Mouse (Mus musculus) adrenal gland, adult (tissue): ENCODE data around the gene Itpr3.

ENCODE experiments used
- DNase-seq, 2 experiments: peaks; one replicate each; pipeline ENCODE4 v3.0.0; 2022 to 2023; ENCODE audit warnings: low spot score in 1 of 2; ENCODE audit not compliant: inconsistent age in 2 of 2

The Itpr3 gene

DNA sequence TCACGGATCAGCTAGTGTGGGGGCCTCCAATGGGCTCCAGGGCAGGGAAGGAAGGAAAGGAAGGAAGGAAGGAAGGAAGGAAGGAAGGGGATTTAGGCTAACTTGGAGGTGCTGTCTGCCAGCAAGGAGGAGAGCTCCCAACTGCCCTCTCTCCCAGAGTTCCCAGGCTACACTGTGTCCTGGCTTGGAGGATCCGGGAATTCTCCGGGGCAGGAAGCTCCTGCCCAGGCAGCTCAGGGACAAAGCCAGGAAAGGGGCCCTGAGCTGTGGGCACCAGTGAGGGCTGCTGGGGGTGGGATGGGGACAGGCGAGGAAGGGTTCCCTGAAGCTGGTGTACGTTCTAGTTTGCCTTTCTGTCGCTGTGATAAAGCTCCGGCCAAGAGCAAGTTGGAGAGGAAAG lies 20.6 kb upstream of the Itpr3 start:
- no peak for DNase-seq

- DNase-seq, result peak; percentile 83 to 86
Observed at GRCm38 (mm10) chr17:27038335-27039050, 18.6 kb upstream of the Itpr3 start.

DNA sequence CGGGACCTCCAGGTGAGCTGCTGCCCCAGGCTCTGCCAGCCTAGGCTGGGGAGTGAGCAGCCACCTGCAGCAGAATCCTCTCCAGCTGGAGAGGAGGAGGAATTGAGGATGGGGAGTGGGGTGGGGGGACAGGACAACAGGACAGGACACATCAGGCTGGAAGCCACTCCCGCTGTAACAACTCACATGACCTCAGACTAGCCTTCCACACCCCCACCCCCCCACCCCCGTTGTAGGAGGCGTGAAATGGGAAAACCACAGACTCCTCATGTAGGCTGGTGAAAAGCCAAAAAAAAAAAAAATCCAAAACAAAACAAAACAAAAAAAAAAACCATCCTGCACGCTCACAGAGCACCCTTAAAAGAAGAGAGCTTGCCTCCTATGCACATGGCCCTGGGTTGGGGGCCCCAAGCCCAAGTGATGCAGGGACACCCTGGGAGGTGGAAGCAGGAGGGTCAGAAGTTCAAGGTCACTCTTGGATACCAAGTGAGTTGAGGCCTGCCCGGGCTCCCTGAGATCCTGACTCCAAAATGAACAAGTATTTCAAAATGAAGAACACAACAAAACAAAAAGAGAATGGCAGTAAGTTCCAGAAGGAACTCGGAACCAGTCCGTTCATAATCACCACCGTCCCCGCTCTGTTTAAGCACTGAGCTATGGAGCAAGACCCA lies 17.5 kb upstream of the Itpr3 start:
- no peak for DNase-seq

DNA sequence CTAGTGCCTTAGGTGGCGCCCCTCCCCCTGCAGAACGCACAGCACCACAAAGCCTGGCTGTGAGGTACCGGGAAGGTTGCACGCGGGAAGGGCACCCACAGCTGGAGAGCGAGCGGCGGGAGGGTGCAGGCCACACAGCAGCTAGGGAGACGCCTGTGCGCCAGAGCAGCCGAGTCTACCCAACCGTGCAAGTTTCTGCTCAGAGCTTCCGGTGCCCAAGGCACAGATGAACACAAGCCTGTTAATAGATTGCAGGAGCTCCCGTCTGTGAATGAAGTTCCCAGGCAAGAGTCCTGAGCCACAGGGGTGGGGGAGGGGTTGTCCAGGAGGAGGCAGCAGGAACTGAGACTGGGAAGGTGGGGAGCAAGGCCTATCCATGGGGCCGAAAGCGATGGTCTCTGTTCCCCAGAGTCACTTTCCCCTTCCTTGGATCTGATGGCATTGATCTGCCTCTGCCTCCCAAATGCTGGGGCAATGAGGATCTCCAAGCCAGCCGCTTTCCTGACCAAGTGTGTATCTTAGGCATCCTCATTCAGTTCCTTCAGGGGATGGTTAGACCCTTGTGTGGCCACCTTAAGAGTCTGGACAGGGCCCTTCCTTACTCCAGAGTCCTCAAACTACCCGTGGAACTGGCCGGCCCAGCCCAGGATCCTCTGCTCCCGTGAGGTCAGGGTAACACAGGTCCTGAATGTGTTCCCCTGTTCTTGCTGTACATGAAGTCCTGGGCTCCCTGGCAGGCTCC lies 16.6 kb upstream of the Itpr3 start:
- DNase-seq, result no peak

GRCm38 (mm10) chr17:27041046-27041786 lies 15.9 kb upstream of the Itpr3 start:
- no peak for DNase-seq

GRCm38 (mm10) chr17:27041787-27042055 lies 15.4 kb upstream of the Itpr3 start:
- no peak for DNase-seq

GRCm38 (mm10) chr17:27042840-27043239 lies 14.3 kb upstream of the Itpr3 start:
- peak in 1 of 2 experiments; percentile 56 for DNase-seq

GRCm38 (mm10) chr17:27045164-27045563 lies 11.9 kb upstream of the Itpr3 start:
- no peak for DNase-seq

DNA sequence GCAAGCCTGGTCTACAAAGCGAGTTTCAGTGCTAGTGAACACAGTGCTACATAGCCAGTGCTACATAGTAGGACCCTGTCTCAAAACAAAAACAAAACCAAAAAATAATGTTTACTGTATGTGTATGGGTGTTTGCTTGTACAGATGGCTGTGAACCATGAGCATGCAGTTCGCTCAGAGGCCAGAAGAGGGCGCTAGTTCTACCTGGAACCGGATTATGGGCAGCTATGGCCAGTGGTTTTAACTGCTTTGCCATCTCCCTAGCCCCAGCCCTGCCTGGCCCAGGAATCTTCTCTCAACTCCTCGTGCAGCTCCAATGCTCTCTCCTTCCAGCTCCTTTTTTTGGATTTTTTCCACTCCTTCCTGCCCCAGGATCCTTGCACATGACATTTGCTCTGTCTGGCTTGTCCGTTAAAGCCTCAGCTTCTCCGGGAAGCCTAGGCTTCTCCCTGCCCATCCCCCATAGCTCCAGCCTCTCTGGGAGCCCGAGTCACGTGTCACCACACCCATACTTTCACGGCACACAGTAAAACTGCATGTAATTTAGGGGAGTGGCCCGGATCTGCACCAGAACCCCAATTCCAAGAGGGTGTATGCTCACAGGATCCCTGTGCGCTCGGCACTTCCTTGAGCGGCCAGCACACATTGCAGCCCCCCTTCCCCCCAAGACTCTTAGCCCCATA lies 9.2 kb upstream of the Itpr3 start:
- DNase-seq, result no peak

DNA sequence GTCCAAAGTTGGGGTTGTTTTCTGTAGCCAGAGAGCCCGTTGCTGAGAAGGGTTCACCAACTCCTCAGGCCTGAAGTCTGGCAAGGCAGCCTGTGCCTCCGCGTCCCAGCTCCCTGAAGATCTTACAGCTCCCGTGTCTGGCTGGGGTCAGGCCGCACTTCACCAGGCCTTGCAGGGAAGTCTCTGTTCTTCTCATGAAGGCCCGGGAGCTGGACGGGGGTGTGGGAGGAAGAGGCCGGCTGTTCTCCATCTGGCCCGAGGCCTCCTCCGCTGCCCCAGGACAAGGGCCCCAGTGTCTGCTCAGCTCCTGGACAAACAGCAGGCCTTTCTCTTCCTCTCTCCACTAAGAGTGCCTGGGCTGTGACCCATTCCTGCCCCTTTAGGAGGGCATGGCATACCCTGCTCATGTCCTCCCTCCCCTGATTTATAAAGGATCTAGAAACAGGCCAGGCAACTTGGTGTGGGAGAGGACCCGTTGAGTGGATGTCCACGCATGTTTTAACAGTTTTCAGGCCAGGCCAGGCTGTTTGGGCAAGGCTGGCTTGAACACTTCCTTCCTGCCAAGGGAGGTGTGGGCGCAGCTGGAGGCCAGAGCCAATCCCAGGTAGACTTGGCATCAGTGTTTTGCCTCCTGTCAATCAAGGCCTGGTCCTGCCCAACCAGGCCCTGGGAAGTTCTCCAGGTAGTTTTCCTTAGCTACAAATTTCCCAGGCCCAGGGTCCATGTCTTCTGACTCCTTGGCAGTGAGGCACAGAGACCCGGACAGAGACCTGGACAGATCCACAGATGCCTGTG lies 8.5 kb upstream of the Itpr3 start:
- no peak for DNase-seq

DNA sequence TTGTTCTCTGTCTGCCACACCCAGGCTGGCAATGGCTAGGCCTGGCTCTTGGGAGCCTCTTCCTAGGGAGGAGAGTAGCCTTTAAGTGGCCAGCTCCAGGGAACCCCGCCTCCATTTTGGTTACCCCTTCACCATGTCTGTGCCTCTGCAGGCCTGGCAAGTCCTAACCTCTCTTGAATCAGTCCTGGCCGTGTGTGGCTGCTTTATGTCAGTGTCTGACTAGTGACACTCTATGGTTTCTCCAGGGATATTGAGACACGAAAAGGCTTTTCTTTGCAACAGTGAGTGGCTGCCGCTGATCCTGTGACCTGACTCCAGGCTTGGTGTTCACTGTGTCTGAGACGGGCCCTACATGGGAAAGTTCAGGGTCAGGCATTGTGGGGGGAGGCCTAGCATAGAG lies 6.3 kb upstream of the Itpr3 start:
- DNase-seq, result no peak

GRCm38 (mm10) chr17:27051514-27051913 lies 5.6 kb upstream of the Itpr3 start:
- DNase-seq, result peak; percentile 61 to 70

GRCm38 (mm10) chr17:27056170-27056569 lies 934 bp upstream of the Itpr3 start:
- peak; percentile 73 to 85 for DNase-seq

GRCm38 (mm10) chr17:27057517-27058055 lies 482 bp downstream of the Itpr3 start:
- peak in 1 of 2 experiments; percentile 46 for DNase-seq

- DNase-seq, result no peak
Observed at GRCm38 (mm10) chr17:27060698-27061097, 3.6 kb downstream of the Itpr3 start.

DNA sequence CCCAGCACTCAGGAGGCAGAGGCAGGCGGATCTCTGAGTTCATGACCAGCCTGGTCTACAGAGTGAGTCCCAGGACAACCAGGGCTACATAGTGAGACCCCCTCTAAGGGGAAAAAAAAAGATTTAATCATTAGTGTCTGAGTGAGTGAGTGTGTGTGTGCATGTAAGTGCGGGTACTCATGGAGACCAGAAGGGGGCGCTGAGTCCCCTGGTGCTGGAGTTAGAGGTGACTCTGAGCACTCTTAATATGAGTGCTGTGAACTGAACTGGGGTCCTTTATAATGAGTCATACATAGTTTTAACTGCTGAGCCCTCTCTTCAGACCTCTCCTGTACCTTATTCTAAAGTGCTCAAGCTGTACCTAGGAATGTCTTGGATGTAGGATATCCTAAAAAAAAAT lies 4.6 kb downstream of the Itpr3 start:
- no peak for DNase-seq

- no peak for DNase-seq
Observed at GRCm38 (mm10) chr17:27062684-27063083, 5.6 kb downstream of the Itpr3 start.

DNA sequence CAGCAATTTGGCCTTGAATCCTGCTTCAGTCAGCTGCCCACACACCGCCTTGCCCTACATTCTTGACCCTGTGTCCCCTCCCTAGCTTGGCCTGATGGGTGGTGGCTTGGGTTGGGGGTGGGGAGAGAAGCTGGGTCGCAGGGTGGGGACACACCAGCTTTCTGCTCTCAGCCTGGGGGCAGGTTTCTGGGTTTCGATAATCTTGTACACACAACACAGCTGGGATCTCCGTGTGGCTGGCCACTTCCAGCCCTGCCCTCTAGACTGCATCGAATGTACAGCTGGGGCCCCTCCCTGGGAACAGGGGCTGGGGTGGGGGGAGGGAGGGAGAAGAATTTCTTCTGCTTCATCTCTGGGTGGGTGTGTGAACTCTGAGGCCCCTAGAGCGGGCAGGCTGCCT lies 6.6 kb downstream of the Itpr3 start:
- no peak for DNase-seq

DNA sequence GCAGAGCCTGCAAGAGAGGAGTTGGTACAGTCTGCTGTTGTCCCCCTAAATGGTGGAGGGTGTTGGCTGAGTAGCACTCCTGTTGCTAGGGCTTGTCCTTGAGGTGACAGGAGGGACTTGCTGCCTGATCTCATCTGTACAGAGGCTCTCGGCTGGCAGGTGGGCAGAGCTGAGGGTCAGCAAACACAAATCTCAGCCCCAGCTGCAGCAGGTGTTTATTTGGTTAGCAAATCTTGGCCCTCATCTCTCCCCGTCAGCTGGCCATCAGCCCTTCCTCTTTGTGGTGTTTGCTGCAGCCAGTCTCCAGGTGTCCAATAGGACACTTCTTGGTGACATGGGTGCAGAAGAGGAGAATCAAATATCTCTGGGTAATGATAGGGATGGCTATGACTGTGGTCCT lies 7.1 kb downstream of the Itpr3 start:
- no peak for DNase-seq

GRCm38 (mm10) chr17:27066065-27066464 lies 9.0 kb downstream of the Itpr3 start:
- no peak for DNase-seq
